Mouse (Mus musculus): ENCODE measurements around the gene Spint5. TPM values are rescaled to one million over a fixed set of nuclear protein-coding genes. Genes with fewer than 3 reads are reported as not detected.

The Spint5 gene
- polyA plus RNA-seq, 1 experiment from 2014 or later = not detected

DNA sequence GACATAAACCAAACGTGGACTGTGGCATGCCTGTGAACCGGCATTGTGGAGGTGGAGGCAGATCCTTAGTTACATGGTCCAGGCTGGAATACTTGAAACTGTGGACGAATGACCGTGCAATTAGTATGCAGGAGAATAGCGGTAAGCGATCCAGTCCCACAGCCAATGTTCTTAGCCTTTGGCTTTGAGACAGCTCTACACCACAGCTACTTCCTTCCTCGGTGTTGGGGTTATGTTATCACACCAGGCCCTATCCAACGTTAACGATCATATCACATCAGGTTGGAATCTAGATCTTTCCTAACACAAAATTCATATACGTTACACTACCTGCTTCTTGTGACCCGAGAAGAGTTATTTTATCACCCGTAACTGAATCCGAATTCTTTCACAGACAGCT is 29.9 kb downstream of the Spint5 start:
- Histone ChIP-seq H3K4me1 (peaks cover 20% of the 10 kb centered on the region), H3K9ac (peak overlapping the region; percentile 89), H3K27ac (no peak overlapping the region), H3K9me3 (replicated peaks) (no peaks in the 10 kb centered on the region), H3K27me3 (no peaks in the 10 kb centered on the region), H3K4me2 (peak overlapping the region; percentile 66), H3K4me3 (replicated peaks) (peak overlapping the region; percentile 85), H3K36me3 (peaks cover 28% of the 10 kb centered on the region)
- no peak for ATAC-seq (replicated peaks; ENCODE audit: low FRiP score)
- WGBS = 67% methylated on average over 13 of the region's 13 CpGs

DNA sequence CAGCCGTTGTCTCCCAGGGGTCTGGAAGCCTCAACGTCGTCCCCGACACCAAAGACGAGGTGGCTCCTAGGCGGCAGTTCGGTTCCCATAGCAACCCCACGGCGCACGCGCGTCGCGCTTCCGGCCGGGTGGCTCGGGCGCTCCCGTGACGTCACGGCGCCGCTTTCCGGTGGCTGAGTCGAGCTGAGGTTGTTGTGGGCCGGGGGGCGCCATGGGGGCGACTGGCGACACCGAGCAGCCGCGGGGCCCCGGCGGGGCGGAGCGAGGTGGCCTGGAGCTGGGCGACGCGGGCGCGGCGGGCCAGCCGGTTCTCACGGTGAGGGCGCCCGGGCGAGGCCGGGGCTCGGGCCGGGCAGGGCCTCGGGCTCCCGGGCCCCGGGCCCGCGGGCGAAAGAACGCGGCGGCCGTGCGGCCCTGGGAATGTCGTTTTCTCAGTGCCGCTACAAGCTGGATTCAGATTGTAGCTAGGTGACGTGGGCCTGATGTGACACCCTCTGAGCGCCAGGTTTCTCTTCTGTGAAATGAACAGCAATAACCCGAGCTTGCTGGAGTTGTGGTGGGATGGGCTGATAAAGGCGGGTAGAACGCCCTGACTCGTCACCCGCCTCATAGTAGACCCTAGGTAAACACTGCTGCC is 30.9 kb downstream of the Spint5 start, which contains the start of the genes Wfdc3 and Dnttip1:
Gene Wfdc3, minus strand, starts transcription at position 89 of the 637 bp plus-strand sequence.
Gene Dnttip1, plus strand, starts transcription at position 141 of the 637 bp plus-strand sequence.
- Histone ChIP-seq H3K9me3 (replicated peaks) (no peaks in the 10 kb centered on the region), H3K4me2 (peak within 1 kb of the TSS; percentile 66), H3K4me3 (replicated peaks) (peak within 1 kb of the TSS; percentile 85), H3K27ac (peak within 1 kb of the TSS; percentile 73), H3K9ac (peak within 1 kb of the TSS; percentile 89), H3K27me3 (no peaks in the 10 kb centered on the region), H3K4me1 (peaks cover 20% of the 10 kb centered on the region), H3K36me3 (peaks cover 37% of the 10 kb centered on the region)
- ATAC-seq (replicated peaks; ENCODE audit: low FRiP score) = peak; percentile 93
- under 1% methylated on average over 70 of the region's 70 CpGs for WGBS

DNA sequence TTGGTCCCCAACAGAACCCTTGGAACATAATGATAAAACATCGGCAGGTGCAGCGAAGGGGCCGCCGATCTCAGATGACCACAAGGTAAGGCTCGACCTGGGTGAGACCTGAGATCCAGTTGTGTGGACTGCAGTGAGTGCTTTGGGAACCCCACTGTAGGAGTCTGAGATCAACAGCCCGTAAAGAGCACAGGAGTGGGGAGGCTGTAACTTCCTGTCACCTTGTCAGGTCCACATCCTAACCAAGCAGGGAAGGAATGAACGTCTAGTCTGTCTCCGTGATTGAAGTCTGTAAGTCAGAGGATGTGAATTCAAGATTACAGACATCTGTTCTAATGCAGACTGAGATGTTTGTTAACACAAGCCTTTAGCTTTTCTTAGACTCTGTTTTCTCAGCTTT is 31.6 kb downstream of the Spint5 start:
- H3K27ac ChIP-seq = no peak overlapping the region
- peak overlapping the region; percentile 66 for H3K4me2 ChIP-seq
- H3K4me1 ChIP-seq = peaks cover 20% of the 10 kb centered on the region
- H3K36me3 ChIP-seq = peaks cover 45% of the 10 kb centered on the region
- peak overlapping the region; percentile 85 for H3K4me3 ChIP-seq (replicated peaks)
- ATAC-seq (replicated peaks; ENCODE audit: low FRiP score) = no peak
- 42% methylated on average over 8 of the region's 8 CpGs for WGBS
- H3K9me3 ChIP-seq (replicated peaks) = no peaks in the 10 kb centered on the region
- peak overlapping the region; percentile 89 for H3K9ac ChIP-seq
- H3K27me3 ChIP-seq = no peaks in the 10 kb centered on the region

DNA sequence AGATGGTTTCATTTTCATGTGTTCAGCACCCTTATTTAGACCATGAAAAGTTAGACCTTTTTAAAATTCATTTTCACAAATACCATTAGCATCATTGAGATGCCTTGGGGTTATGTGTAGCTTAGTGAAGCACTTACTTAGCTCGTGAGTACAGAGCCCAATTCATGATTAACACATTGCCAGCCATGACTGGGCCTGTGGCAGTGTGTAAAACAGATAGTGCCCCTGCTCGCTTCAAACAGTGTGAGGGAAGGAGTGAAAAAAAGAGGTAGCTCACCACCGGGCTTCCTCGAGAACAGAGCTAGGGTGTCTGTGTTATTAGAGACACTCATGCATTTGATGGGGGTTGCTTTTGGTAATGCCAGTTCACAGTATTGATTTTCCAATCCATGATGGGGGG is 33.1 kb downstream of the Spint5 start:
- ATAC-seq (replicated peaks; ENCODE audit: low FRiP score) = no peak
- peaks cover 60% of the 10 kb centered on the region for H3K36me3 ChIP-seq
- WGBS = 79% methylated on average over 4 of the region's 4 CpGs

DNA sequence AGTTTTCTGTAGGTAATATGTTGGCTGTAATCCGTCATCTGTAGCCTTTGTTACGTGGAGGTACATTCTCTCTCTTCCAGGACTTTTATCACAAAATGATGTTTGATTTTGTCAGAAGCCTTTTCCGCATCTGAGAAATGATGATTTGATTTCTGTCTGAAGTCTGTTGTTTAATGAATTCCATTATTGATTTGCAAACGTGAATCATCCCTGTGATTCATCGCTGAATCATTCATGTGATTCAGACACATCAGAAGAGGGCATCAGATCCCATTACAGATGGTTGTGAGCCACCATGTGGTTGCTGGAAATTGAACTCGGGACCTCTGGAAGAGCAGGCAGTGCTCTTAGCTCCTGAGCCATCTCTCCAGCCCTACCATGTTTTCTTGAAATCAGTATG is 33.9 kb downstream of the Spint5 start:
- peaks cover 20% of the 10 kb centered on the region for H3K4me1 ChIP-seq
- WGBS = 85% methylated on average over 6 of the region's 6 CpGs
- no peak overlapping the region for H3K27ac ChIP-seq
- H3K9me3 ChIP-seq (replicated peaks) = no peaks in the 10 kb centered on the region
- no peak overlapping the region for H3K4me3 ChIP-seq (replicated peaks)
- H3K4me2 ChIP-seq = no peak overlapping the region
- no peak overlapping the region for H3K9ac ChIP-seq
- no peak for ATAC-seq (replicated peaks; ENCODE audit: low FRiP score)
- peaks cover 68% of the 10 kb centered on the region for H3K36me3 ChIP-seq
- no peaks in the 10 kb centered on the region for H3K27me3 ChIP-seq

More for the DNA sequence above, 33.1 kb downstream of the Spint5 start:
- H3K9me3 ChIP-seq (replicated peaks) = no peaks in the 10 kb centered on the region
- no peak overlapping the region for H3K27ac ChIP-seq
- peaks cover 20% of the 10 kb centered on the region for H3K4me1 ChIP-seq
- no peak overlapping the region for H3K4me2 ChIP-seq
- H3K4me3 ChIP-seq (replicated peaks) = no peak overlapping the region
- H3K27me3 ChIP-seq = no peaks in the 10 kb centered on the region
- no peak overlapping the region for H3K9ac ChIP-seq

DNA sequence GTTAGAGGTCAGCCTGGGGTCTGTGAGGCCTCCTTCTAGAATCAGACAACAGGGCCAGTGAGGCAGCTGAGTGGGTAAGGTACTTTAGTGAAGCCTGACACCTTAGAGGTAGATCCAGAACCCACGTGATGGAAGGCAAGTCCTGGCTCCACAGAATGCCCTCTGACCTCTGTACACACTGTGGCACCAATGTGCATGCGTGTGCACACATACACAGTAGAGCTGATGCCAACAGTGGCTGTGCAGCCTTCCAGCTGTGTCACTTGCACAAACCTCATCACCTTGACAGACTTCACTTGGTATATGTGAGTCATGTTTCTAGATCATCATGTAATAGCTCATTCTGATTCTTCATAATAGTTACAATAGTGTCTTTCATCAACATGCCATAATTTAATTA is 37.3 kb downstream of the Spint5 start:
- H3K27ac ChIP-seq = no peak overlapping the region
- WGBS = 88% methylated on average over 2 of the region's 2 CpGs
- H3K9me3 ChIP-seq (replicated peaks) = no peaks in the 10 kb centered on the region
- ATAC-seq (replicated peaks; ENCODE audit: low FRiP score) = no peak
- H3K36me3 ChIP-seq = peaks cover 100% of the 10 kb centered on the region
- no peak overlapping the region for H3K9ac ChIP-seq
- H3K27me3 ChIP-seq = no peaks in the 10 kb centered on the region
- H3K4me3 ChIP-seq (replicated peaks) = no peak overlapping the region
- peaks cover 2% of the 10 kb centered on the region; the same call in 1 of the 2 replicates for H3K4me1 ChIP-seq
- H3K4me2 ChIP-seq = no peak overlapping the region

DNA sequence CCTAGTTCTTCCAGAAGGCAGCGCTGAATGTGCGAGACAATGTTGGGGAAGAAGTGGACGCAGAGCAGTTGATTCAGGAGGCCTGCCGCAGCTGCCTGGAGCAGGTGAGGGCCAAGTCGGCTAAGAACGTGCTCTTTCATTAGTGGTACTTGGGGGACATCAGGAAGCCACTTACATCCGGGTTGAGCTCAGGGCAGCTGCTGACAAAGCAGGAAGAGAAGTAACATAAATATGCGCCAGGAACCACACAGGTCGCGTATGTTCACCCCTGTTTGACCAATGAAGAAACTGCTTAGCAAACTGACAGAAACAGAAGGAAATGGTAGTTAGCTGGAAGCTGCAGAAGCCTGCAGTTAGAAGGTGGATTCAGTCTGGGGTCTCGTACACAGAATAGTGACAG is 39.0 kb downstream of the Spint5 start:
- H3K27me3 ChIP-seq = no peaks in the 10 kb centered on the region
- peaks cover 100% of the 10 kb centered on the region for H3K36me3 ChIP-seq
- no peak for ATAC-seq (replicated peaks; ENCODE audit: low FRiP score)
- H3K4me1 ChIP-seq = no peaks in the 10 kb centered on the region
- no peak overlapping the region for H3K4me3 ChIP-seq (replicated peaks)
- H3K9me3 ChIP-seq (replicated peaks) = no peaks in the 10 kb centered on the region
- H3K4me2 ChIP-seq = no peak overlapping the region
- no peak overlapping the region for H3K27ac ChIP-seq
- WGBS = 73% methylated on average over 11 of the region's 11 CpGs
- no peak overlapping the region for H3K9ac ChIP-seq

DNA sequence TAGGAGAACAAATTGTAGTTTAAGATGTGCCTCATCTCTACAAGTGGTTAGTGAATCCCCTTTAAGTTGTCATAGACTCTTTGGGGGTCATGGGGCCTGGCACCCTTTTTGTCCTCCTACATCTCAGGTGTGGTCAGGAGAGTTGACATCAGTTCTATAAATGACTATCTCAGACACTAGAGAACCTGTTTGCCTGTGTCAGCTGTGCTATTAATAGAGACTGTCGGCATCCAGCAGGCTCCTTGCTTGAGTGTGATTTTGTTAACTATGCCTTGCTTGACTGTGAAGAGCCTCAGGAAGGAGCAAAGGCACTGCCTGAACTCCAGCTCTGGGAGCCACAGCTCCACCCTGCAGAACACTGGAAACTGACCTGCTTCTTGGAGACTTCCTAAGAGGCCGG is 39.7 kb downstream of the Spint5 start:
- ATAC-seq (replicated peaks; ENCODE audit: low FRiP score) = no peak
- H3K27ac ChIP-seq = no peak overlapping the region
- WGBS = 79% methylated on average over 2 of the region's 2 CpGs
- H3K27me3 ChIP-seq = no peaks in the 10 kb centered on the region
- peaks cover 100% of the 10 kb centered on the region for H3K36me3 ChIP-seq
- no peaks in the 10 kb centered on the region for H3K4me1 ChIP-seq
- H3K9me3 ChIP-seq (replicated peaks) = no peaks in the 10 kb centered on the region
- no peak overlapping the region for H3K4me2 ChIP-seq
- H3K9ac ChIP-seq = no peak overlapping the region
- H3K4me3 ChIP-seq (replicated peaks) = no peak overlapping the region

DNA sequence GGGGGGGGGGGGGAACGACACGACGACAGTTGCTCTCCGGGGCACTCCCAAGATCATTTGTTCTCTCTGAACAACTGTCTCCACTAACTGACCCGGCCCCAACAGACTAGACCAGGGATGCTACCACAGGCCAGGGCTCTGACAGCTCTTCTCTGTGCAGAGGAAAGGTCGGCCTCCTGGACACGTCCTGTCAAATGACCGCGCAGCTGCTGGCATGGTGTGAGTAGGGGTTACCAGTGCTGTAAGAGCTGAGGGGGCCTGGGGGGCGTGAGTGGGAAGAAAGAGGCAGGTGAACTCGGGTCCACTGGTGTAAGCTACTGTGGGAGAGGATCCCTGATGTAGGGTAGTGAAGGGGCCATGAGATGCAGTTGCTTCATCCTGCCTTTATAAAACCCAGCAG is 42.7 kb downstream of the Spint5 start:
- no peaks in the 10 kb centered on the region for H3K27me3 ChIP-seq
- 84% methylated on average over 11 of the region's 11 CpGs for WGBS
- H3K4me2 ChIP-seq = no peak overlapping the region
- ATAC-seq (replicated peaks; ENCODE audit: low FRiP score) = no peak
- no peak overlapping the region for H3K27ac ChIP-seq
- H3K4me1 ChIP-seq = no peaks in the 10 kb centered on the region
- no peak overlapping the region for H3K9ac ChIP-seq
- no peak overlapping the region for H3K4me3 ChIP-seq (replicated peaks)
- H3K36me3 ChIP-seq = peaks cover 100% of the 10 kb centered on the region
- no peaks in the 10 kb centered on the region for H3K9me3 ChIP-seq (replicated peaks)

DNA sequence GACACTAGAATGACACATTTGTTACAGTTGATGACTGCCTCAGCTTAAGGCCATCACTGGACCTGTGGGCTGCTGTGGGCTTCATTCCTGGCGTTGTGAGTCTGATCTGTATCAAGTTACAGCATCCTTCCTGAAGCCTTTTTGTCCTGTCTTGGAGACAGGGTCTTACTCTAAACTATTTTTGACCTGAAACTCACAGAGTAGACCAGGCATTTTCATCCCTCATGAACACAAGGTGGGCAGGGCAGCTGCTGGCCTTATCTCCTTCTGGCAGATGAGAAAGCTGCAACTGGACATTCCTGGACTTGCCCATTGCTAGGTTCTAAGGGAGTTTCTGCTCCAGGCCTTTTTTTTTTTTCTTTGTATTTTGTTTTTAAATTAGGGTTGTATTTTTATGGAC is 43.6 kb downstream of the Spint5 start:
- Histone ChIP-seq H3K4me2 (no peak overlapping the region), H3K9me3 (replicated peaks) (no peaks in the 10 kb centered on the region), H3K36me3 (peaks cover 100% of the 10 kb centered on the region), H3K27ac (no peak overlapping the region), H3K4me1 (no peaks in the 10 kb centered on the region), H3K27me3 (no peaks in the 10 kb centered on the region), H3K9ac (no peak overlapping the region), H3K4me3 (replicated peaks) (no peak overlapping the region)
- no peak for ATAC-seq (replicated peaks; ENCODE audit: low FRiP score)
- WGBS = 36% methylated on average over 1 of the region's 1 CpGs

DNA sequence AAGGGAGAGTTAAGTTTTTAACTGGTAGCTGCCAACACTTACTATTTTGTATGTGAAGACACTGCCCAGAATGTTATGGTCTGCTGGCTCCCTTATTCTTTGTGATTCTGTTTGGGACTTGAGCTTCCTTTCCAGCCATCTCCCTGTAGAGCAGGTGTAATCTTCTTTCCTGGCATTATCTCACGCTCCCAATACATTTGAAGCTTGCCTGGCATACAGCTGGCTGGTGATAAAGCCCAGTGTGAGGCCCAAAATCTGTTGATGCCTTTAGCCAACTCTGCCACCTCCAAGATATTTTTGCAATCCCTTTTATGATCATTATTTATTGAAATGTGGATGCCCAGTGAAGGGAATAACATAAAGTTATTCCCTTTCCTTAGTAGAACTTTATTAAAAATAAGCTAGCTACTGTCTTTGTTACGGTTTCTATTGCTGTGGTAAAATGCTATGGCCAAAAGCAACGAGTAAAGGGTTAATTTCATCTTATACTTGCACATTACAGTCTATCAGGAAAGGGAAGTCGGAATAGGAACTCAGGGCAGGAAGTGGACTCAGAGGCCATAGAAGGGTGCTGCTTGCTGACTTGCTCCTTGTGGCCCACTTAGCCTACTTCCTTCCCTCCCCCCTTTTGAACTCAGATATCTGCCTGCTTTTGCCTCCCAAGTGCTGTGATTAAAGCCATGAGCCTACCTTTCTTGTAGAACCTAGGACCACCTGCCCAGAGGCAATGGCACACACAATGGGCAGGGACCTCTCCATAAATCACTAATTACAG is 45.1 kb downstream of the Spint5 start:
- no peak overlapping the region for H3K9ac ChIP-seq
- ATAC-seq (replicated peaks; ENCODE audit: low FRiP score) = no peak
- peaks cover 94% of the 10 kb centered on the region for H3K36me3 ChIP-seq
- no peak overlapping the region for H3K4me3 ChIP-seq (replicated peaks)
- H3K4me1 ChIP-seq = no peaks in the 10 kb centered on the region
- no peak overlapping the region for H3K27ac ChIP-seq
- H3K9me3 ChIP-seq (replicated peaks) = no peaks in the 10 kb centered on the region
- H3K27me3 ChIP-seq = no peaks in the 10 kb centered on the region
- H3K4me2 ChIP-seq = no peak overlapping the region
- 82% methylated on average over 4 of the region's 4 CpGs for WGBS

DNA sequence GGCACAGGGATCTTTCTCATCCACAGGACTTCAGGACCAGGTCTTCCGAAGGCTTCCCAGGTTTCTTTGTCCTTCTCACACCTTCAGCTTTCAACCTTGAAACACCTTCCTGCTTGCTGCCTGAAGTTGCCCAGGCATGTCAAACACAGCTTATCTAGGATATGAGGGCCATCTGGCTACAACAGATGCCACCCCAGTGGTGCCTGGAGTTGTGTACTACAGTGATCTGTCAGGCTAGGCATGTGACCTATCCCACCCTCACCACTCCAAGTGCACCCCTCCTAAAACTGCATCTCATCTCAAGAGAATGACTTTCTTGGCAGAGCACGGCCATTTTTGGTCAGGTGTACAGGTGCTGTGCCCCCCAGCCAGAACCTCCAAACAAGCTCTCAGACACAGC is 46.4 kb downstream of the Spint5 start:
- no peak overlapping the region for H3K4me2 ChIP-seq
- H3K36me3 ChIP-seq = peaks cover 94% of the 10 kb centered on the region
- H3K4me3 ChIP-seq (replicated peaks) = no peak overlapping the region
- H3K4me1 ChIP-seq = no peaks in the 10 kb centered on the region
- no peaks in the 10 kb centered on the region for H3K9me3 ChIP-seq (replicated peaks)
- H3K27me3 ChIP-seq = no peaks in the 10 kb centered on the region
- 94% methylated on average over 2 of the region's 2 CpGs for WGBS
- no peak overlapping the region for H3K9ac ChIP-seq
- ATAC-seq (replicated peaks; ENCODE audit: low FRiP score) = peak; percentile 78
- no peak overlapping the region for H3K27ac ChIP-seq
